Mouse (Mus musculus): Measurements from ENCODE around the gene Tbcb. TPM values are rescaled to one million over a fixed set of nuclear protein-coding genes. Genes with fewer than 3 reads are reported as not detected.
A peak's percentile ranks its signal among the peaks of the same experiment; 100 is the strongest.
"Not testable (repeated sequence)": the region's sequence is repeated elsewhere in the genome, so short reads cannot be mapped to it uniquely, and the experiment has no call there.

Tbcb gene
- polyA plus RNA-seq, 1 experiment from 2014 or later, result 126 TPM

DNA sequence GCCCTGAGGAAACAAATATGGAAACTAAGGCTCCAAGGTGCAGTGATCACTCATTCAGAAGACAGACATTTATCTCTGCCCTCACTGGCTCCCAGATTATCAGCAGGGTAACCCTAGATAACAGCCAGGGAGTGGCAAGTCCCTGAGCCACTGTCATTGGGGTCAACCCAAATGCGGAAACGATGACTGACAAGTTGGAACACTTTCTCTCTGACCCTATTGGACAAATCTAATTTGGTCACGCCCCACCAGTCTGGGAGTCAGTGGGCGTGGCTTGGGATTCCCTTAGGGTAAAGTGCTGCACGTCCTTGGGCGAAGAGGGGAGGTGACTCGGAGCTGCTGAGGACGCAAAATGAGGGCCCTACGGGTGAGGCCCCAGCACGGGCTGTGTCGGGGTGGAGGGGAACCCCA is 48.2 kb downstream of the Tbcb start, which contains the start of gene Cox7a1:
TSS of gene Cox7a1 (plus strand) at position 266 of the 411 bp plus-strand sequence.
- 0 out of 2 replicates have a peak within 1 kb of the TSS, but pooled peaks have one; percentile 13 for H3K27ac ChIP-seq (ENCODE audit: low read depth, low read length)
- peak; percentile 80 for DNase-seq (ENCODE audit: low spot score)
- peak within 1 kb of the TSS; percentile 26; the same call in 1 of the 2 replicates for H3K9ac ChIP-seq (ENCODE audit: low read depth, low read length)
- H3K36me3 ChIP-seq (ENCODE audit: control insufficient read depth, insufficient read depth, low read length), result peaks cover 26% of the 10 kb centered on the region
- peak; percentile 89 for ATAC-seq (replicated peaks; ENCODE audit: low FRiP score)
- no peaks in the 10 kb centered on the region for H3K27me3 ChIP-seq (replicated peaks; ENCODE audit: control insufficient read depth, insufficient read depth, low read length)
- peak within 1 kb of the TSS; percentile 38 for H3K4me3 ChIP-seq (ENCODE audit: low read depth, low read length)
- WGBS, result under 1% methylated on average over 11 of the region's 11 CpGs
- H3K4me1 ChIP-seq (replicated peaks; ENCODE audit: control insufficient read depth, insufficient read depth, low read length), result peaks cover 11% of the 10 kb centered on the region
- peak within 1 kb of the TSS; percentile 67 for H3K4me2 ChIP-seq
- no peaks in the 10 kb centered on the region for H3K9me3 ChIP-seq (ENCODE audit: control insufficient read depth, low read length)

DNA sequence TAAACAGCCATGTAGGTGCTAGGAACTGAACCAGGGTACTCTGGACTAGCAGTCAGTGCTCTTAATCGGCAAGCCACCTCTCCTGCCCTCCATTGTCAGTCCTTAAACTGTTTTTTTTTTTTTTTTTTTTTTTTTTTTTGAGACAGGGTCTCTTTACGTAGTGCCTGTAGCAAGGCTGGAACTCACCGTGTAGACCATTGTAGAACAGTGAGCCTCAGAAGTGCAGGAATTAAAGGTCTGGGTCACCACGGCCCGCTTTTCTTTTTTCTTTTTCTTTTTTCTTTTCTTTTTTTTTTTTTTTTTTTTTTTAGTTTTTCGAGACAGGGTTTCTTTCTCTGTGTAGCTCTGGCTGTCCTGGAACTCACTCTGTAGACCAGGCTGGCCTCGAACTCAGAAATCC is 48.9 kb downstream of the Tbcb start:
- peak overlapping the region; percentile 67; the same call in 1 of the 2 replicates for H3K4me2 ChIP-seq
- DNase-seq (ENCODE audit: low spot score); H3K4me3 ChIP-seq (ENCODE audit: low read depth, low read length); H3K27ac ChIP-seq (ENCODE audit: low read depth, low read length); H3K9me3 ChIP-seq (ENCODE audit: control insufficient read depth, low read length); ATAC-seq (replicated peaks; ENCODE audit: low FRiP score); H3K9ac ChIP-seq (ENCODE audit: low read depth, low read length); H3K27me3 ChIP-seq (replicated peaks; ENCODE audit: control insufficient read depth, insufficient read depth, low read length): not testable (repeated sequence)
- 68% methylated on average over 7 of the region's 7 CpGs for WGBS
- peaks cover 23% of the 10 kb centered on the region for H3K36me3 ChIP-seq (ENCODE audit: control insufficient read depth, insufficient read depth, low read length)
- H3K4me1 ChIP-seq (replicated peaks; ENCODE audit: control insufficient read depth, insufficient read depth, low read length), result peaks cover 11% of the 10 kb centered on the region

DNA sequence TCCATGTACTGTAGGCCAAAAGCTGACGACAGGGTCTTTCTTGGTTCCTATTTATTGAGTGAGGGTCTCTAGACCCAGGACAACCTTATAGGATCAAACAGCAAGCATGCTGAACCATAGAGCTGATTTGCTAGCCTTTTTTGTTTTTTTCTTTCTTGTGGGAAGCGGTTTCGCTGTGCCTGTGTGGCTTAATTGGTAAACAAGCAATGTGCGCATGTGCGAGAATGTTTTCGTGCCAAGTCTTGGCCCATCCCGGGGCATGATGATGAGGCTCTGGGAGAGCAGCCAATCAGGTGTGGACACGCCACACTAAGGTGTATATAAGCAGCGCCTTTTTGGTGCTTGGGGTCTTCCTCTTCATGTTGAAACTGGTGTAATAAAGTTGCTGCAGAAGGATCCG is 50.1 kb downstream of the Tbcb start:
- 92% methylated on average over 10 of the region's 10 CpGs for WGBS
- H3K4me2 ChIP-seq; H3K27ac ChIP-seq (ENCODE audit: low read depth, low read length); H3K9me3 ChIP-seq (ENCODE audit: control insufficient read depth, low read length); H3K9ac ChIP-seq (ENCODE audit: low read depth, low read length); ATAC-seq (replicated peaks; ENCODE audit: low FRiP score); DNase-seq (ENCODE audit: low spot score); H3K27me3 ChIP-seq (replicated peaks; ENCODE audit: control insufficient read depth, insufficient read depth, low read length); H3K4me3 ChIP-seq (ENCODE audit: low read depth, low read length): not testable (repeated sequence)
- Histone ChIP-seq H3K36me3 (ENCODE audit: control insufficient read depth, insufficient read depth, low read length) (peaks cover 14% of the 10 kb centered on the region; the same call in 1 of the 2 replicates), H3K4me1 (replicated peaks; ENCODE audit: control insufficient read depth, insufficient read depth, low read length) (peaks cover 11% of the 10 kb centered on the region)

DNA sequence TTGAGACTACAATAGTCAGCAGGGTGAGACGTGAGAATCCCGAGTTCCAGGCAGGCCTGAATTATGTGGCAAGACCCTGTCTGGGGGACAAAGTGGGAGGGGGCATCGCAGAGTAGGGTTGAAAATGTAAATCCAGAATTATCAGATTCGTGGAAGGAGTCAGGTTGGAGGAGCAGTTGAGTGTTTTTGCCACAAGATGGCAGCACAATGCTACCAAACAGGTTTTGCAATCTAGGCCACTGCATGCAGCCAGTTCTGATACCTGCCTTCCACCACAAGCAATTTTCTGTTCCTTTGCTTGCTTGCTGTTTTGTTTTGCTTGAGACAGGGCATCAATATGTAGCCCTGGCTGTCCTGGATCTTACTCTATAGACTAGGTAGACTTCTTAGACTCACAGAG is 50.8 kb downstream of the Tbcb start:
- Histone ChIP-seq H3K4me1 (replicated peaks; ENCODE audit: control insufficient read depth, insufficient read depth, low read length) (peaks cover 11% of the 10 kb centered on the region), H3K9me3 (ENCODE audit: control insufficient read depth, low read length) (no peaks in the 10 kb centered on the region), H3K27ac (ENCODE audit: low read depth, low read length) (no peak overlapping the region), H3K4me2 (no peak overlapping the region), H3K9ac (ENCODE audit: low read depth, low read length) (no peak overlapping the region), H3K27me3 (replicated peaks; ENCODE audit: control insufficient read depth, insufficient read depth, low read length) (no peaks in the 10 kb centered on the region), H3K36me3 (ENCODE audit: control insufficient read depth, insufficient read depth, low read length) (peaks cover 12% of the 10 kb centered on the region; the same call in 1 of the 2 replicates), H3K4me3 (ENCODE audit: low read depth, low read length) (no peak overlapping the region)
- ATAC-seq (replicated peaks; ENCODE audit: low FRiP score) (no peak), DNase-seq (ENCODE audit: low spot score) (peak; percentile 63)
- 2% methylated on average over 4 of the region's 4 CpGs for WGBS

DNA sequence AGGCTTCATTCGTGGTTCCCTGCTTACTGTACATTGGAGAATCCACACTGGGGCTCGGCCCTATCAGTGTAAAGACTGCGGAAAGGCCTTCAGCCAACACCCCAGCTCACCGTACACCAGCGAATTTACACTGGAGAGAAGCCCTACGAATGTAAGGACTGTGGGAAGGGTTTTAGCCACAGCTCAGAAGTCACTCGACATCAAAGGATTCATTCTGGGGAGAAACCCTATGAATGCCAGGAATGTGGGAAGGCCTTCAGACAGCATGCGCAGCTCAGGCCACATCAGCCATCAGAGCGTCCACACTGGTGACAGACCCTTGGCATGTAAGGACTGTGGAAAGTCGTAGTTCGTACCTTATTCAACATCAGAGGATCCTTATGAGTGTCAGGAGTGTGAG is 53.8 kb downstream of the Tbcb start:
- Histone ChIP-seq H3K27me3 (replicated peaks; ENCODE audit: control insufficient read depth, insufficient read depth, low read length) (no peaks in the 10 kb centered on the region), H3K4me2 (no peak overlapping the region), H3K9me3 (ENCODE audit: control insufficient read depth, low read length) (no peaks in the 10 kb centered on the region), H3K36me3 (ENCODE audit: control insufficient read depth, insufficient read depth, low read length) (peaks cover 10% of the 10 kb centered on the region; the same call in 1 of the 2 replicates), H3K4me1 (replicated peaks; ENCODE audit: control insufficient read depth, insufficient read depth, low read length) (no peaks in the 10 kb centered on the region), H3K9ac (ENCODE audit: low read depth, low read length) (no peak overlapping the region), H3K4me3 (ENCODE audit: low read depth, low read length) (no peak overlapping the region), H3K27ac (ENCODE audit: low read depth, low read length) (no peak overlapping the region)
- ATAC-seq (replicated peaks; ENCODE audit: low FRiP score) (no peak), DNase-seq (ENCODE audit: low spot score) (no peak)
- 78% methylated on average over 11 of the region's 11 CpGs for WGBS

DNA sequence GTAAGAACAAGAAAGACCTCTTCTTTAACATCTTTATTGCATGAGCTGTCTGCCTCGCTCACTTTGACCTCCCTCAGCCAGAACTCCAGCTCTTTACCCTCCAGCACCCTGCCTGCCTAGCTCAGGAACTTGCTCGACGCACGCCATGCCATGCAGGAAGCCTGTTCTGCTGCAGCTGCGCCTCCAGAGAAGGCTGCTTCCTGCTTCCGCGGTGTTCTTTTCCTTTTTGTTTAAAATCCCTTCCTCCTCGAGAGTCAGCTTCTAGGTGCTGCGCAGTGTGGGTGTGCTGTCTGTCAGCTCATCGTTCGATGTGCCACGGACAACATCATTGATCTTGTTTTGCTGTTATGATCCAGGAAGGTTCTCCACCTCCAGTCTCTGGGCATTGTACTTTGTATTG is 55.6 kb downstream of the Tbcb start:
- DNase-seq (ENCODE audit: low spot score), result no peak
- ATAC-seq (replicated peaks; ENCODE audit: low FRiP score), result no peak
- no peak overlapping the region for H3K4me2 ChIP-seq
- H3K27ac ChIP-seq (ENCODE audit: low read depth, low read length), result no peak overlapping the region
- no peak overlapping the region for H3K9ac ChIP-seq (ENCODE audit: low read depth, low read length)
- no peaks in the 10 kb centered on the region for H3K9me3 ChIP-seq (ENCODE audit: control insufficient read depth, low read length)
- no peak overlapping the region for H3K4me3 ChIP-seq (ENCODE audit: low read depth, low read length)
- H3K36me3 ChIP-seq (ENCODE audit: control insufficient read depth, insufficient read depth, low read length), result peaks cover 10% of the 10 kb centered on the region; the same call in 1 of the 2 replicates
- no peaks in the 10 kb centered on the region for H3K4me1 ChIP-seq (replicated peaks; ENCODE audit: control insufficient read depth, insufficient read depth, low read length)
- WGBS, result 63% methylated on average over 12 of the region's 12 CpGs
- no peaks in the 10 kb centered on the region for H3K27me3 ChIP-seq (replicated peaks; ENCODE audit: control insufficient read depth, insufficient read depth, low read length)

Other genes with a start within 250 kb of the Tbcb start
- 23.6 and 25.3 TPM in 2 replicates for gene Zfp568, start 248.3 kb downstream of the Tbcb start, polyA plus RNA-seq (2014; fragmentation: Nextera tagmentation; extraction: Ambion mirVana)
- 1.4 and 1.8 TPM in 2 replicates for gene Zfp14, start 180.9 kb downstream of the Tbcb start, polyA plus RNA-seq (2014; fragmentation: Nextera tagmentation; extraction: Ambion mirVana)
- gene Zfp82, start 159.4 kb downstream of the Tbcb start, polyA plus RNA-seq (2014; fragmentation: Nextera tagmentation; extraction: Ambion mirVana), result 3.9 and 4.1 TPM in 2 replicates
- gene Gm26920, start 141.9 kb downstream of the Tbcb start, polyA plus RNA-seq (2014; fragmentation: Nextera tagmentation; extraction: Ambion mirVana), result 0.32 and 0.43 TPM in 2 replicates
- 7.6 and 7.7 TPM in 2 replicates for gene Zfp566, start 141.7 kb downstream of the Tbcb start, polyA plus RNA-seq (2014; fragmentation: Nextera tagmentation; extraction: Ambion mirVana)
- gene Zfp260, start 137.5 kb downstream of the Tbcb start, polyA plus RNA-seq (2014; fragmentation: Nextera tagmentation; extraction: Ambion mirVana), result 48.6 and 54.6 TPM in 2 replicates
- 2.8 and 2.9 TPM in 2 replicates for gene Zfp382, start 110.3 kb downstream of the Tbcb start, polyA plus RNA-seq (2014; fragmentation: Nextera tagmentation; extraction: Ambion mirVana)
- 7.5 and 8.8 TPM in 2 replicates for gene Zfp146, start 62.5 kb downstream of the Tbcb start, polyA plus RNA-seq (2014; fragmentation: Nextera tagmentation; extraction: Ambion mirVana)
- gene Cox7a1, start 48.1 kb downstream of the Tbcb start, polyA plus RNA-seq (2014; fragmentation: Nextera tagmentation; extraction: Ambion mirVana), result 4.7 and 5.1 TPM in 2 replicates
- gene Capns1, start 33.5 kb downstream of the Tbcb start, polyA plus RNA-seq (2014; fragmentation: Nextera tagmentation; extraction: Ambion mirVana), result 45.1 and 54.9 TPM in 2 replicates
- gene Polr2i, start 324 bp downstream of the Tbcb start, polyA plus RNA-seq (2014; fragmentation: Nextera tagmentation; extraction: Ambion mirVana), result 109 and 129 TPM in 2 replicates
- gene Ovol3, start 3.5 kb upstream of the Tbcb start, polyA plus RNA-seq (2014; fragmentation: Nextera tagmentation; extraction: Ambion mirVana), result not detected in 2 replicates
- not detected in 2 replicates for gene Thap8, start 47.8 kb upstream of the Tbcb start, polyA plus RNA-seq (2014; fragmentation: Nextera tagmentation; extraction: Ambion mirVana)
- 15.3 and 16.0 TPM in 2 replicates for gene Wdr62, start 48.1 kb upstream of the Tbcb start, polyA plus RNA-seq (2014; fragmentation: Nextera tagmentation; extraction: Ambion mirVana)
- gene Clip3, start 59.5 kb upstream of the Tbcb start, polyA plus RNA-seq (2014; fragmentation: Nextera tagmentation; extraction: Ambion mirVana), result 16.3 and 17.6 TPM in 2 replicates
- gene Alkbh6, start 76.4 kb upstream of the Tbcb start, polyA plus RNA-seq (2014; fragmentation: Nextera tagmentation; extraction: Ambion mirVana), result 38.7 and 43.4 TPM in 2 replicates
- 25.6 and 28.9 TPM in 2 replicates for gene Syne4, start 82.5 kb upstream of the Tbcb start, polyA plus RNA-seq (2014; fragmentation: Nextera tagmentation; extraction: Ambion mirVana)
- not detected in 2 replicates for gene E130208F15Rik, start 89.5 kb upstream of the Tbcb start, polyA plus RNA-seq (2014; fragmentation: Nextera tagmentation; extraction: Ambion mirVana)
- gene Sdhaf1, start 91.6 kb upstream of the Tbcb start, polyA plus RNA-seq (2014; fragmentation: Nextera tagmentation; extraction: Ambion mirVana), result 13.5 and 14.6 TPM in 2 replicates
- 3.5 TPM in 2 replicates for gene Lrfn3, start 130.5 kb upstream of the Tbcb start, polyA plus RNA-seq (2014; fragmentation: Nextera tagmentation; extraction: Ambion mirVana)
- gene Tyrobp, start 181.5 kb upstream of the Tbcb start, polyA plus RNA-seq (2014; fragmentation: Nextera tagmentation; extraction: Ambion mirVana), result 60.6 and 61.9 TPM in 2 replicates
- 2.2 and 2.9 TPM in 2 replicates for gene Hcst, start 187.6 kb upstream of the Tbcb start, polyA plus RNA-seq (2014; fragmentation: Nextera tagmentation; extraction: Ambion mirVana)
- 1.8 and 3.6 TPM in 2 replicates for gene Nfkbid, start 189.5 kb upstream of the Tbcb start, polyA plus RNA-seq (2014; fragmentation: Nextera tagmentation; extraction: Ambion mirVana)
- gene Aplp1, start 213.3 kb upstream of the Tbcb start, polyA plus RNA-seq (2014; fragmentation: Nextera tagmentation; extraction: Ambion mirVana), result 18.4 and 19.1 TPM in 2 replicates
- gene Kirrel2, start 225.4 kb upstream of the Tbcb start, polyA plus RNA-seq (2014; fragmentation: Nextera tagmentation; extraction: Ambion mirVana), result 0.22 and 0.95 TPM in 2 replicates
- gene Nphs1, start 226.0 kb upstream of the Tbcb start, polyA plus RNA-seq (2014; fragmentation: Nextera tagmentation; extraction: Ambion mirVana), result 0.26 and 0.27 TPM in 2 replicates

Measured in liver, embryonic 11.5 days (tissue).